Mouse (Mus musculus) adrenal gland, adult 18-20 months (tissue): ENCODE results near the gene Ackr3. TPM values are rescaled to one million over a fixed set of nuclear protein-coding genes. Genes with fewer than 3 reads are reported as not detected.
A peak's percentile ranks its signal among the peaks of the same experiment; 100 is the strongest.

ENCODE experiments used
- DNase-seq, 2 experiments: peaks; one replicate each; pipeline ENCODE4 v3.0.0; 2021 to 2022; ENCODE audit warnings: low spot score in 2 of 2
- long read RNA-seq, 2 experiments: library from polyadenylated mRNA; stranded (forward); transcript quantifications; one replicate each; pipeline ENCODE4 v2.0.0; 2021
- total RNA-seq, 2 experiments: library from RNA; stranded (reverse); gene quantifications; 1 replicate in 1 of 2; 2 replicates in 1 of 2; pipeline ENCODE4 v1.2.3; 2021

The Ackr3 gene
- total RNA-seq, result 100 to 1,000 TPM in 1 of 2 experiments, 10 to 100 TPM in 1; 60.6 to 157 TPM
- long read RNA-seq, experiment 1, transcript Ackr3-201 (2 exons, 3,065 nt), result major isoform, 100 of 111 reads
- long read RNA-seq, experiment 1, partial matches to known transcripts, result 8 of 111 reads
- long read RNA-seq, experiment 1, other reads (novel, unspliced or antisense), result 2 of 111 reads
- long read RNA-seq, experiment 2, transcript Ackr3-201 (2 exons, 3,065 nt), result major isoform, 153 of 262 reads
- long read RNA-seq, experiment 2, partial matches to known transcripts, result 106 of 262 reads
- long read RNA-seq, experiment 2, other reads (novel, unspliced or antisense), result 2 of 262 reads

GRCm38 (mm10) chr1:90203783-90204690 lies at the start of gene Ackr3:
Gene Ackr3, plus strand, starts transcription at chr1:90203980.
- DNase-seq, result peak; percentile 62 to 79

- no peak for DNase-seq
Measured at GRCm38 (mm10) chr1:90156589-90156988, 47.2 kb upstream of the Ackr3 start.

- DNase-seq, result no peak
Measured at GRCm38 (mm10) chr1:90159927-90160326, 43.9 kb upstream of the Ackr3 start.

- no peak for DNase-seq
Measured at GRCm38 (mm10) chr1:90161623-90162022, 42.2 kb upstream of the Ackr3 start.

GRCm38 (mm10) chr1:90162379-90162857 lies 41.4 kb upstream of the Ackr3 start:
- DNase-seq, result no peak

- DNase-seq, result no peak
Measured at GRCm38 (mm10) chr1:90163161-90163560, 40.6 kb upstream of the Ackr3 start.

- no peak for DNase-seq
Measured at GRCm38 (mm10) chr1:90164319-90164718, 39.5 kb upstream of the Ackr3 start.

- DNase-seq, result no peak
Measured at GRCm38 (mm10) chr1:90174338-90174737, 29.4 kb upstream of the Ackr3 start.

- no peak for DNase-seq
Measured at GRCm38 (mm10) chr1:90176223-90176622, 27.6 kb upstream of the Ackr3 start.

GRCm38 (mm10) chr1:90177565-90177964 lies 26.2 kb upstream of the Ackr3 start:
- no peak for DNase-seq

GRCm38 (mm10) chr1:90177978-90178377 lies 25.8 kb upstream of the Ackr3 start:
- no peak for DNase-seq

GRCm38 (mm10) chr1:90180479-90180878 lies 23.3 kb upstream of the Ackr3 start:
- DNase-seq, result no peak

- no peak for DNase-seq
Measured at GRCm38 (mm10) chr1:90180966-90181699, 22.6 kb upstream of the Ackr3 start.

- DNase-seq, result no peak
Measured at GRCm38 (mm10) chr1:90182521-90182920, 21.3 kb upstream of the Ackr3 start.

GRCm38 (mm10) chr1:90183602-90184001 lies 20.2 kb upstream of the Ackr3 start:
- DNase-seq, result no peak

GRCm38 (mm10) chr1:90186173-90186572 lies 17.6 kb upstream of the Ackr3 start:
- DNase-seq, result no peak

- no peak for DNase-seq
Measured at GRCm38 (mm10) chr1:90186874-90187273, 16.9 kb upstream of the Ackr3 start.

GRCm38 (mm10) chr1:90189046-90189445 lies 14.7 kb upstream of the Ackr3 start:
- DNase-seq, result no peak

- no peak for DNase-seq
Measured at GRCm38 (mm10) chr1:90201246-90201645, 2.5 kb upstream of the Ackr3 start.

- DNase-seq, result no peak
Measured at GRCm38 (mm10) chr1:90201655-90202054, 2.1 kb upstream of the Ackr3 start.
